Mouse (Mus musculus): ENCODE results near the gene Zfp934. TPM values are rescaled to one million over a fixed set of nuclear protein-coding genes. Genes with fewer than 3 reads are reported as not detected.
"Not testable (repeated sequence)": the region's sequence is repeated elsewhere in the genome, so short reads cannot be mapped to it uniquely, and the experiment has no call there.

The Zfp934 gene
- 12.0 and 14.8 TPM in 2 replicates for polyA plus RNA-seq (2016; fragmentation: Nextera tagmentation; extraction: Ambion mirVana)

DNA sequence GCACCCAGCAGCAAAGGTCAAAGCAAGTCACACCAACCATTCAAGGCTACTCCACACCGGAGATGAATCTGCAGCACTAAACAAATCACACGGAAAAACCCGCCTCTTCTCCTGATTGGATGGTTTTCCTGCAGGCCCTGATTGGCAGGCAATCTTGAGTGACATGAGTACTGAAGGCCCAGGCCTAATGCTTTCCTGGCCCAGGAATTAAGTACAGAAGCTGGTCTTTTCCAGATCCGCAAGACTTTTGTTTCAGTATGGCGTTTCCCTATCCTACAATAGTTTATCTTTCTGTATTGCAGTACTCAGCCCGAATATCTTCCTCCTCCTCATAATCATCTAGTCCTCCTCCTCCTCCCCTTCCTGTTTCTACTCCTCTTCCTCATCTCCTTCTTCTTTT lies at the start of gene Zfp934:
TSS of gene Zfp934 (minus strand) at position 101 of the 400 bp plus-strand sequence.
- H3K9me3 ChIP-seq (replicated peaks); H3K36me3 ChIP-seq; H3K27ac ChIP-seq (ENCODE audit: poor library complexity, severe bottlenecking); H3K27me3 ChIP-seq (replicated peaks); ATAC-seq (ENCODE audit: insufficient number of reproducible peaks, low FRiP score); H3K4me1 ChIP-seq (replicated peaks); H3K4me3 ChIP-seq; H3K9ac ChIP-seq; H3K4me2 ChIP-seq: not testable (repeated sequence)
- 79% methylated on average over 4 of the region's 6 CpGs for WGBS

DNA sequence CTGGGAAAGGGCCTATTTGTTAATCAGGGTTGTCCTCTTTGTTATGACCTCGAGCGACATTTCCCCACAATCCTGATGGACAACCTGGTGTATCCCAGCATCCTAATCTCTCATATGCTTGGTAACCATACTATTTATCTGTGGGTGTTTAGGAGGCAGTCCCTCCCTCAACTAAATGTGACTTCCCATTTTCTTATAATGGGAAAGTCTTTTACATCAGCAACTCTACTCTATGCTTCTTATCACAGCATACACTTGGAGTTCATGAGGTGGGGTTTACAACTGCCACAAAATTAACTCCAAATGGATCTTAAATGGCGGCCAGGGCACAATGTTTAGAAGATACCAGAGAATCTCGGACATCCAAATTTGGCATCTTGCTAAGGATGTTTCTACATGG lies 46.5 kb upstream of the Zfp934 start:
- not testable (repeated sequence) for H3K36me3 ChIP-seq; H3K4me2 ChIP-seq; H3K4me3 ChIP-seq; H3K27ac ChIP-seq (ENCODE audit: poor library complexity, severe bottlenecking); H3K27me3 ChIP-seq (replicated peaks); H3K9me3 ChIP-seq (replicated peaks); H3K4me1 ChIP-seq (replicated peaks); ATAC-seq (ENCODE audit: insufficient number of reproducible peaks, low FRiP score); H3K9ac ChIP-seq
- WGBS: 82% methylated on average over 4 of the region's 4 CpGs

DNA sequence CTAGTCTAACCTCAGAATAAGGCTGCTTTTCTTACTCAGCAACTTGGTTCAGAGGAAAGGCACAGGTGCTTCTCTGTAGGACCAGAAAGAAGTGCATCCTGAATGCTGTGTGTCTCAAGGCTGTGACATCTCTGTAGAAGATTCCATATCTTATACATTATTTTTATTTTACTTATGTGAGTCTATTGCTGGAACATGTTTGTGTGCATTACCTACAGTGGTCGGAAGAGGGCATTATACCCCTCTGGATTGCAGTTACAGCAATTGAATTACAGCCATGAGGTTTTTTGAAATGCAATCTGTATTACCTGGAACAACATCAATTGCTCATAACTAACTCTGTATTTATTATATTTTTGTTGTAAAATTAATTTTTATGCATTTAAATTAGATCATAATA lies 9.3 kb downstream of the Zfp934 start:
- WGBS: 12% methylated on average over 1 of the region's 1 CpGs
- not testable (repeated sequence) for ATAC-seq (ENCODE audit: insufficient number of reproducible peaks, low FRiP score)

DNA sequence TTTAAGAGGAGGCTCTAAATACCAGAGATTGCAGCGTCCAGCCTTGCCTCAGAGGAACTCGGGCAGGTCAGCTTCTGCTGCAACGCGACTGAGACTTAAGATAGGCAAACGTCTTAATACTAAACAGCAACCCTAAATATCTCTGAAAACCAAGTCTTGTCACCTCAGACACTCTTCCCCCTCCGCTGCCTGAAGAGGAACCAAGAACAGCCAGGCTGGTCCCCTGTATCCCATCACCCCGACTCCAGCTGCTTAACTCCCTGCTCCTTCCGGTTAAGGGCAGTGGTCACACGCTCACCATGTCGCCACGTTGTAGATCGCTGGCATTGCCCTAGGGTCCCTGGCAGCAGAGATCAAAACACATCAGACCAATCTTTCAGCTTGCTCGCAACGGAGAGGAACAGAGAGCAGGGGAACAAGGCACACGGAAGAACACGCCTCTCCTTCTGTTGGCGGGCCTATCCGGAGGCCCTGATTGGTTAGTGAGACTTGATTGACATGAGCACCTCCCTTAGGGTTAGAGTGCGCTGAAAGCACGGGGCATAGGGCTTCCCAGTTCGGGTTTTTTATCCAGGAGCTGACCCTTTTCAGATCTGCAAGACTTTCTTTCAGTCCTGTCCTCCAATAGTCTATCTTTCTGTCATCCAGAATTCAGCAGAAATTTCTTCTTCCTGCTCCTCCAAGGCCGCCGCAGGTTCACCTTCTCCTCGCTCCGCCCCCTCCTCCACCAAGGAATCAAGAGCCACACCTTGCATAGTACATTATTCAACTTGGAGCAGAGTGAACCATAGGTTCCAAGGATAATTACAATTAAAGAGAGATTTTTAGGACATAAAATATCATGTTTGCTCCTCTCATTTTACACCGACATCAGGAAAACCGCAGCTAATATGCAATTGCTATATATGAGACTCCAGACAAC lies 12.5 kb downstream of the Zfp934 start, which contains the start of gene Zfp935:
TSS of gene Zfp935 (minus strand) at position 323 of the 922 bp plus-strand sequence.
- H3K27ac ChIP-seq (ENCODE audit: poor library complexity, severe bottlenecking); H3K27me3 ChIP-seq (replicated peaks); H3K4me1 ChIP-seq (replicated peaks); ATAC-seq (ENCODE audit: insufficient number of reproducible peaks, low FRiP score): not testable (repeated sequence)
- WGBS: 5% methylated on average over 27 of the region's 27 CpGs
- peaks cover 17% of the 10 kb centered on the region for H3K36me3 ChIP-seq
- H3K4me2 ChIP-seq: peak within 1 kb of the TSS; percentile 59
- peak within 1 kb of the TSS; percentile 60 for H3K4me3 ChIP-seq
- H3K9me3 ChIP-seq (replicated peaks): peaks cover 16% of the 10 kb centered on the region
- peak within 1 kb of the TSS; percentile 64 for H3K9ac ChIP-seq

More for the DNA sequence above, 9.3 kb downstream of the Zfp934 start:
- H3K4me1 ChIP-seq (replicated peaks); H3K4me2 ChIP-seq; H3K4me3 ChIP-seq; H3K27me3 ChIP-seq (replicated peaks); H3K36me3 ChIP-seq; H3K9me3 ChIP-seq (replicated peaks); H3K9ac ChIP-seq; H3K27ac ChIP-seq (ENCODE audit: poor library complexity, severe bottlenecking): not testable (repeated sequence)

DNA sequence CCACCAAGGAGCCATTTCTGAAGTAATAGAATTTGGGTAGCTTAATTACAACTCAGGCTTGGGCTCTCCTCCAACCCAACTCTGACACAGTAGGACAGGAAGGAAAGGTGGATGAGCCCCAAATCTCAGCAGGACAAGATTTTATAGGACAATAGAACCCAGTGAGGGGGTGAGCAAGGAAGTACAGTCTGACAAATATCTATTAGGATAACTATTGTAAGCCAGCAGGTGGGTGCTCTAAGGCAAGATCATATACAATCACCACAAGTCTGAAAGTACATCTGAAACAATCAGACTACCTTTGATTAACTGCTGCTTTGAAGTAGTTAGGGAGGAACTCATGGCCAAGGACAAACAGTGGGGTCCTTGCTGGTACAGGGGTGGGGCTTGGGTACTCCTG lies 40.9 kb downstream of the Zfp934 start:
- not testable (repeated sequence) for H3K36me3 ChIP-seq; H3K9ac ChIP-seq; H3K4me1 ChIP-seq (replicated peaks); H3K4me3 ChIP-seq; H3K27ac ChIP-seq (ENCODE audit: poor library complexity, severe bottlenecking); H3K4me2 ChIP-seq; ATAC-seq (ENCODE audit: insufficient number of reproducible peaks, low FRiP score); H3K9me3 ChIP-seq (replicated peaks); H3K27me3 ChIP-seq (replicated peaks)

DNA sequence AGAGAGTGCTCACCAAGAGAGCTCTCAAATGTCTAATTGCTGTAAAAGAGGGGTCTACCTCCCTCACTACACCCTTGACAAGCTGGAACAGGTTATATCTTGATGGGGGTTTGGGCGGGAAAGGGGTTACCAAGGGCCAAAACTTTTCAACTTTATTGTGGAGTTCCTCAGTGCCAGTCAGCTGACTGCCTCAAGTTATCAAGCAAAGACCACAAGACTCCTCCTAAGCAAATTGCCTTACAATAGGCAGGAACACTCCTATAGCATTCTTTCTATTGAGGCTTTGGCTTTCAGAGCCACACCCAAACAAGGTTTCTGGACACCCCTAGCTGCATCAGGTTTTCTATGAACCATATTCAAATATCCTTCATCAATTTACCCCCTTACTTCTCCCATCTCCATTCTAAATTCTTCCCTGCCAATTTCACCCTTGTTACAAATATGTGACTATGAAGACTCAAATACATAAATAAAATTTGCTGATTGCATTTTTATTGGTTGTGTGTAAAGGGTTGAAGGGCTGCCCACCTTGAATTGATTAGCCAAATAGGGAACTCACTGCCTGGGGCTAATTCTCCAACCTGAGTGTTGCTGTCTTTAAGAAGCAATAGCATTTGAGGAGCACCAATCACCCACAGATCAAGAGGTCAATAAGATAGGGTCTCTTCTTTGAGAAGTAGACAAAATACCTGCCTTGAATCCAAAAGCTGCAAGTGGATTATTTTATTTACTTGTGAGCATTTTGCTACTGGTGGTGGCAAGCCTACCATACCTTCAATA lies 60.2 kb downstream of the Zfp934 start:
- H3K27ac ChIP-seq (ENCODE audit: poor library complexity, severe bottlenecking); H3K27me3 ChIP-seq (replicated peaks); H3K9me3 ChIP-seq (replicated peaks); ATAC-seq (ENCODE audit: insufficient number of reproducible peaks, low FRiP score); H3K36me3 ChIP-seq; H3K4me1 ChIP-seq (replicated peaks); H3K4me3 ChIP-seq; H3K4me2 ChIP-seq; H3K9ac ChIP-seq: not testable (repeated sequence)
- WGBS: 92% methylated on average over 1 of the region's 1 CpGs

DNA sequence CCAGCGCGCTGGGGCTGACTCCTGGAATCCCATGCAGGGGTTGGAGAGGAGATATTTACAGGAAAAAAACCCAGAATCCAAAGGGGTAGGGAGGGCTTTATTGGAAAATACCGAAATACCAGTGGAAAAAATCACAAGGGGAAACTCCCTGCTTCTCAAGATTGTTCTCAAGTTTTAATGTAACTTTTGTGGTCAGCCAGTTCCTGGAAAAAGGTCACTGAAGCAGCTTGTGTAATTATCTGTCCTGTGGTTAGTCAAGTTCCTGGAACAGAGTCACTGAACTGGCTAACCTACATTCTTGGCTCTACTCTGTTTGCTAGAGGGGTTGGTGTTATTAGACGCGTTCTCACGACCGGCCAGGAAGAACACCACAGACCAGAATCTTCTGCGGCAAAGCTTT lies 98.3 kb downstream of the Zfp934 start:
- not testable (repeated sequence) for H3K9me3 ChIP-seq (replicated peaks); H3K36me3 ChIP-seq; H3K4me3 ChIP-seq; H3K9ac ChIP-seq; ATAC-seq (ENCODE audit: insufficient number of reproducible peaks, low FRiP score); H3K4me2 ChIP-seq; H3K27me3 ChIP-seq (replicated peaks); H3K4me1 ChIP-seq (replicated peaks); H3K27ac ChIP-seq (ENCODE audit: poor library complexity, severe bottlenecking)
- WGBS: 89% methylated on average over 8 of the region's 8 CpGs

DNA sequence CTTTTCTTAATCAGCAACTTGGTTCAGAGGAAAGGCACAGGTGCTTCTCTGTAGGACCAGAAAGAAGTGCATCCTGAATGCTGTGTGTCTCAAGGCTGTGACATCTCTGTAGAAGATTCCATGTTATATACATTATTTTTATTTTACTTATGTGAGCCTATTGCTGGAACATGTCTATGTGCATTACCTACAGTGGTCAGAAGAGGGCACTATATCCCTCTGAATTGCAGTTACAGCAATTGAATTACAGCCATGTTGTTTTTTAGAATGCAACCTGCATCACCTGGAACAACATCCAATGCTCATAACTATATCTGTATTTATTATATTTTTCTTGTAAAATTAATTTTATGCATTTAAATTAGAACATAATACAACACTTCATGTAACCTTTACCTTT lies 101.1 kb downstream of the Zfp934 start:
- H3K4me1 ChIP-seq (replicated peaks); H3K27me3 ChIP-seq (replicated peaks); H3K9ac ChIP-seq; H3K27ac ChIP-seq (ENCODE audit: poor library complexity, severe bottlenecking); H3K9me3 ChIP-seq (replicated peaks); H3K36me3 ChIP-seq; H3K4me3 ChIP-seq; ATAC-seq (ENCODE audit: insufficient number of reproducible peaks, low FRiP score); H3K4me2 ChIP-seq: not testable (repeated sequence)

DNA sequence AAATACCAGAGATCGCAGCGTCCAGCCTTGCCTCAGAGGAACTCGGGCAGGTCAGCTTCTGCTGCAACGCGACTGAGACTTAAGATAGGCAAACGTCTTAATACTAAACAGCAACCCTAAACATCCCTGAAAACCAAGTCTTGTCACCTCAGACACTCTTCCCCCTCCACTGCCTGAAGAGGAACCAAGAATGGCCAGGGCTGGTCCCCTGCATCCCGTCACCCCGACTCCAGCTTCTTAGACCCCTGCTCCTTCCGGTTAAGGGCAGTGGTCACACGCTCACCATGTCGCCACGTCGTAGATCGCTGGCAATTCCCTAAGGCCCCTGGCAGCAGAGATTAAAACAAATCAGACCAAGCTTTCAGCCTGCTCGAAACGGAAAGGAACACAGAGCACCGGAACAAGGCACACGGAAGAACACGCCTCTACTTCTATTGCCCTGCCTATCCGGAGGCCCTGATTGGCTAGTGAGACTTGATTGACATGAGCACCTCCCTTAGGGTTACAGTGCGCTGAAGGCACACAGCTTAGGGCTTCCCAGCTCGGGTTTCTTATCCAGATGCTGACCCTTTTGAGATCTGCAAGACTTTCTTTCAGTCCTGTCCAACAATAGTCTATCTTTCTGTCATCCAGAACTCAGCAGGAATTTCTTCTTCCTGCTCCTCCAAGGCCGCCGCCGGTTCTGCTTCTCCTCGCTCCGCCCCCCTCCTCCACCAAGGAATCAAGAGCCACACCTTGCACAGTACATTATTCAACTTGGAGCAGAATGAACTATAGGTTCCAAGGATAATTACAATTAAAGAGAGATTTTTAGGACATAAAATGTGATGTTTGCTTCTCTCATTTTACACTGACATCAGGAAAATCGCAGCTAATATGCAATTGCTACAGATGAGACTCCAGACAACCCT lies 104.3 kb downstream of the Zfp934 start, which contains the start of gene Gm49359:
TSS of gene Gm49359 (minus strand) at position 409 of the 911 bp plus-strand sequence.
- Histone ChIP-seq H3K36me3 (peaks cover 11% of the 10 kb centered on the region), H3K4me3 (peak within 1 kb of the TSS; percentile 66), H3K4me2 (peak within 1 kb of the TSS; percentile 58), H3K27ac (ENCODE audit: poor library complexity, severe bottlenecking) (peak within 1 kb of the TSS; percentile 62; the same call in 1 of the 2 replicates), H3K9ac (peak within 1 kb of the TSS; percentile 71)
- not testable (repeated sequence) for H3K9me3 ChIP-seq (replicated peaks); H3K4me1 ChIP-seq (replicated peaks); H3K27me3 ChIP-seq (replicated peaks)
- 2% methylated on average over 28 of the region's 28 CpGs for WGBS
- peak; percentile 96 for ATAC-seq (ENCODE audit: insufficient number of reproducible peaks, low FRiP score)
